Mouse (Mus musculus) adrenal gland, postnatal 25 days (tissue): ENCODE results near the gene Dnajc15. TPM values are rescaled to one million over a fixed set of nuclear protein-coding genes. Genes with fewer than 3 reads are reported as not detected.
"Not testable (repeated sequence)": the region's sequence is repeated elsewhere in the genome, so short reads cannot be mapped to it uniquely, and the experiment has no call there.

Experiments
- DNase-seq: peaks from one replicate; pipeline ENCODE4 v3.0.0; 2021; ENCODE audit warnings: mixed read lengths
- long read RNA-seq: library from polyadenylated mRNA; stranded (forward); transcript quantifications from one replicate; pipeline ENCODE4 v2.0.0, GENCODE M21; 2021
- total RNA-seq: library from RNA; stranded (reverse); gene quantifications from 2 replicates; pipeline ENCODE4 v1.2.3, GENCODE M21; 2021

Gene Dnajc15
- 263 and 329 TPM in 2 replicates for total RNA-seq
- long read RNA-seq, full-length matches to known transcripts = 135 of 147 reads
- long read RNA-seq, partial matches to known transcripts = 3 of 147 reads
- long read RNA-seq, other reads (novel, unspliced or antisense) = 9 of 147 reads

- DNase-seq = peak; percentile 91
These were observed at the start of gene Dnajc15 for GRCm38 (mm10) chr14:77874304-77875241. Gene Dnajc15 (minus strand): TSS chr14:77875125.

GRCm38 (mm10) chr14:77923076-77923865, 48.3 kb upstream of the Dnajc15 start:
- DNase-seq = no peak

- no peak for DNase-seq
These were observed 46.7 kb upstream of the Dnajc15 start for GRCm38 (mm10) chr14:77921641-77922040.

- no peak for DNase-seq
These were observed 40.9 kb upstream of the Dnajc15 start for GRCm38 (mm10) chr14:77915776-77916175.

GRCm38 (mm10) chr14:77906586-77906985, 31.7 kb upstream of the Dnajc15 start:
- DNase-seq = no peak

GRCm38 (mm10) chr14:77905466-77905865, 30.5 kb upstream of the Dnajc15 start:
- no peak for DNase-seq

- no peak for DNase-seq
These were observed 29.3 kb upstream of the Dnajc15 start, which contains the start of gene Epsti1 for GRCm38 (mm10) chr14:77904171-77904762. Gene Epsti1 (plus strand): TSS chr14:77904239.

GRCm38 (mm10) chr14:77902541-77902940, 27.6 kb upstream of the Dnajc15 start:
- no peak for DNase-seq

GRCm38 (mm10) chr14:77895951-77896350, 21.0 kb upstream of the Dnajc15 start:
- DNase-seq = no peak

GRCm38 (mm10) chr14:77889911-77890310, 15.0 kb upstream of the Dnajc15 start:
- no peak for DNase-seq

- DNase-seq = no peak
These were observed 12.0 kb upstream of the Dnajc15 start for GRCm38 (mm10) chr14:77886941-77887340.

- DNase-seq = no peak
These were observed 11.5 kb upstream of the Dnajc15 start for GRCm38 (mm10) chr14:77886376-77886775.

- no peak for DNase-seq
These were observed 7.7 kb upstream of the Dnajc15 start for GRCm38 (mm10) chr14:77882669-77883068.

- DNase-seq = no peak
These were observed 7.1 kb upstream of the Dnajc15 start for GRCm38 (mm10) chr14:77881998-77882397.

- DNase-seq = not testable (repeated sequence)
These were observed 3.0 kb upstream of the Dnajc15 start for GRCm38 (mm10) chr14:77877876-77878275.

GRCm38 (mm10) chr14:77876199-77876598, 1.3 kb upstream of the Dnajc15 start:
- DNase-seq = no peak

- no peak for DNase-seq
These were observed 3.4 kb downstream of the Dnajc15 start for GRCm38 (mm10) chr14:77871380-77871975.

- no peak for DNase-seq
These were observed 4.0 kb downstream of the Dnajc15 start for GRCm38 (mm10) chr14:77870926-77871325.

- no peak for DNase-seq
These were observed 7.3 kb downstream of the Dnajc15 start for GRCm38 (mm10) chr14:77867601-77868000.

GRCm38 (mm10) chr14:77864510-77864909, 10.4 kb downstream of the Dnajc15 start:
- DNase-seq = no peak

GRCm38 (mm10) chr14:77864051-77864450, 10.9 kb downstream of the Dnajc15 start:
- no peak for DNase-seq
